Mouse (Mus musculus): Measurements from ENCODE around the gene Vps13d. TPM values are rescaled to one million over a fixed set of nuclear protein-coding genes. Genes with fewer than 3 reads are reported as not detected.

Gene Vps13d
- polyA plus RNA-seq, 1 experiment from 2014 or later, result 10.3 TPM

DNA sequence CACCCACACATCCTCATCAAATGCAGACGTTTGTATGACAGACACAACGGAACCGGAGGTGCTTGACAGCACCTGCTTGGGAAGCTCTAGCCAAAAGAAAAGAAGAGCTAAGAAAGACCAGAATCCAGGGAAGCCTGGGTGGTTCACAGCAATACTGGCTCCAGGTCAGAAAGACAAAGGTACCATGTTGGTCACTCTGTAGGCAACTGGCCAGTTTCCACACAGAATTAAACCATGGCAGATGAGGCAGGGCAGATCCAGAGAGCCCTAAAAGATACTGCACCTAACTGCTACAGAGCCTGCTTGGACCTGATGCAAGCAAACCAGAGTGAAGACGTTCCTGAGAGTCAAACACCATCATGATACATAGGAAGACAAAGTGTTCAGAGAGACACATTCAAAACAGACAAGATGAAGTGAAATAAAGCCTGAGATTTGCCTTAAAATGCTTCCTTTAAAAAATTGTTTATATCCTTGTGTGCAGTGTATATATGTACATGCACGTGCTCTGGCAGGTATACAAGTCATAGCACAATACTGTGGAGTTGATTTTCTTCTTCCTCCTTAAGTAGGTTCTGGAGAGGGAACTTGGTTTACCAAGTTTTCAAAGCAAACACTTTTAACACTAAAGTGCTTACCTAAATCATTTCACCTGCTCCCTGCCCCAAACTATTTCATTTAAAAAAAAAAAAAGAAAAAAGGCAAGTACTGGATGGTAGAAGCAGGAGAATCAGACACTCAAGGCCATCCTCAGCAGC lies 44.3 kb downstream of the Vps13d start:
- H3K4me2 ChIP-seq (replicated peaks; ENCODE audit: low read depth, low read length), result no peak overlapping the region
- H3K27me3 ChIP-seq (replicated peaks; ENCODE audit: insufficient read depth, low read length), result no peaks in the 10 kb centered on the region
- H3K4me1 ChIP-seq (ENCODE audit: insufficient read depth, low read depth, low read length), result peaks cover 2% of the 10 kb centered on the region; the same call in 1 of the 2 replicates
- H3K9me3 ChIP-seq (ENCODE audit: low read length), result no peaks in the 10 kb centered on the region
- TF ChIP-seq CTCF (IDR thresholded peaks at IDR 0.05) (no peak), EP300 (IDR thresholded peaks at IDR 0.05) (peak; percentile 65)
- no peak overlapping the region for H3K9ac ChIP-seq (replicated peaks; ENCODE audit: low read depth)
- no peak overlapping the region for H3K4me3 ChIP-seq (ENCODE audit: low read depth, low read length)
- peak; percentile 61; the same call in 1 of the 2 replicates for ATAC-seq
- H3K27ac ChIP-seq (ENCODE audit: low read length), result no peak overlapping the region
- WGBS, result 59% methylated on average over 5 of the region's 5 CpGs
- peak; percentile 67 for DNase-seq (ENCODE audit: low spot score)
- H3K36me3 ChIP-seq (ENCODE audit: insufficient read depth, low read length), result peaks cover 30% of the 10 kb centered on the region

- H3K4me2 ChIP-seq (replicated peaks; ENCODE audit: low read depth, low read length), result no peak overlapping the region
- H3K4me1 ChIP-seq (ENCODE audit: insufficient read depth, low read depth, low read length), result peaks cover 2% of the 10 kb centered on the region; the same call in 1 of the 2 replicates
- no peak overlapping the region for H3K27ac ChIP-seq (ENCODE audit: low read length)
- no peak overlapping the region for H3K4me3 ChIP-seq (ENCODE audit: low read depth, low read length)
- no peaks in the 10 kb centered on the region for H3K27me3 ChIP-seq (replicated peaks; ENCODE audit: insufficient read depth, low read length)
- no peak overlapping the region for H3K9ac ChIP-seq (replicated peaks; ENCODE audit: low read depth)
- DNase-seq (ENCODE audit: low spot score) (peak; percentile 47), ATAC-seq (peak; percentile 69)
- TF ChIP-seq EP300 (IDR thresholded peaks at IDR 0.05), result no peak
- no peak for TF ChIP-seq CTCF (IDR thresholded peaks at IDR 0.05)
- H3K9me3 ChIP-seq (ENCODE audit: low read length), result no peaks in the 10 kb centered on the region
- 49% methylated on average over 5 of the region's 5 CpGs for WGBS
- H3K36me3 ChIP-seq (ENCODE audit: insufficient read depth, low read length), result peaks cover 22% of the 10 kb centered on the region
Measured at GRCm38 (mm10) chr4:145147006-145147961, 47.5 kb downstream of the Vps13d start.

DNA sequence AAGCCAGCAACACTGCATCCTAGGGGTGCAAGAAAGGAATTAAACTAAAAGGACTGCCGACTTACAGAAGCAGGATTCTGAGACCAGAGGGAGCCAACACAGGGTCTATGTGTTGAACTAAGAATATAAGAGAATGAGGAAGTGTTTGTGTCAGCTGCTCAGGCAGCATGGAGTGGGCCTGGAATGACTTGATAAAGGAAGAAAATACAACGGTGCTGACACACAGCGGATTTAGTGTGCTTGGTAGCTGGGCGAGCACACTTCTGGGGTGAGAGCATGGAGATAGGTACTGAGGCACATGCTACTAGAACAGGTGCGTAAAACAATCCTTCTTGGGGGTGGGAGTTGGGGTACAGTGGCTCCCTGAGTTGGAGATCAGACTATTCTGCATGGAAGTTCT lies 51.3 kb downstream of the Vps13d start:
- peaks cover 45% of the 10 kb centered on the region for H3K36me3 ChIP-seq (ENCODE audit: insufficient read depth, low read length)
- no peak overlapping the region for H3K9ac ChIP-seq (replicated peaks; ENCODE audit: low read depth)
- H3K27ac ChIP-seq (ENCODE audit: low read length), result no peak overlapping the region
- no peak for DNase-seq (ENCODE audit: low spot score)
- no peak for ATAC-seq
- no peak for TF ChIP-seq CTCF (IDR thresholded peaks at IDR 0.05)
- TF ChIP-seq EP300 (IDR thresholded peaks at IDR 0.05), result no peak
- no peaks in the 10 kb centered on the region for H3K4me1 ChIP-seq (ENCODE audit: insufficient read depth, low read depth, low read length)
- H3K27me3 ChIP-seq (replicated peaks; ENCODE audit: insufficient read depth, low read length), result no peaks in the 10 kb centered on the region
- WGBS, result 80% methylated on average over 5 of the region's 5 CpGs
- H3K4me3 ChIP-seq (ENCODE audit: low read depth, low read length), result no peak overlapping the region
- H3K9me3 ChIP-seq (ENCODE audit: low read length), result no peaks in the 10 kb centered on the region
- H3K4me2 ChIP-seq (replicated peaks; ENCODE audit: low read depth, low read length), result no peak overlapping the region

DNA sequence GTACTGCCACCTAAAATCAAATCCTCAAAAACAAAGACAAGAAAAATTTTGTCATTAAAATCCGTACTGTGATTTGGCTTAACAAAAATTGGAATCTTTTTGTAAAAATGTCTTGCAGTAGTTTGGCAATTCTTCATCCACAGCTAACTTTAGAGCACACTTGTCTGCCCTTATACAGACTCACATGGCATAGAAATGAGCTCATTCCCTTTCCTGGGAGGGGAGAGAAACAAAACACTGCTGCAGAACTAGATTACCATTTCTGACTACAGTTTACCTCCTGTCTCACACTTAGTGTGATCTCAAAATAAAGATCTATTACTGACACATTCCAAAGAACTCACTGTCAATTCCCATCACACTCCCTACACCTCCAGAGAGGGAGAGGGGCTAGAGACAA lies 58.1 kb downstream of the Vps13d start:
- TF ChIP-seq CTCF (IDR thresholded peaks at IDR 0.05), result no peak
- TF ChIP-seq EP300 (IDR thresholded peaks at IDR 0.05), result no peak
- Histone ChIP-seq H3K27me3 (replicated peaks; ENCODE audit: insufficient read depth, low read length) (no peaks in the 10 kb centered on the region), H3K4me2 (replicated peaks; ENCODE audit: low read depth, low read length) (no peak overlapping the region), H3K27ac (ENCODE audit: low read length) (no peak overlapping the region), H3K4me1 (ENCODE audit: insufficient read depth, low read depth, low read length) (no peaks in the 10 kb centered on the region), H3K36me3 (ENCODE audit: insufficient read depth, low read length) (peaks cover 64% of the 10 kb centered on the region), H3K4me3 (ENCODE audit: low read depth, low read length) (no peak overlapping the region), H3K9me3 (ENCODE audit: low read length) (no peaks in the 10 kb centered on the region), H3K9ac (replicated peaks; ENCODE audit: low read depth) (no peak overlapping the region)
- no peak for DNase-seq (ENCODE audit: low spot score)
- 83% methylated on average over 1 of the region's 1 CpGs for WGBS
- ATAC-seq, result no peak

GRCm38 (mm10) chr4:145135473-145135872 lies 59.3 kb downstream of the Vps13d start:
- Histone ChIP-seq H3K27ac (ENCODE audit: low read length) (no peak overlapping the region), H3K4me1 (ENCODE audit: insufficient read depth, low read depth, low read length) (no peaks in the 10 kb centered on the region; the same call in 1 of the 2 replicates), H3K9ac (replicated peaks; ENCODE audit: low read depth) (no peak overlapping the region), H3K9me3 (ENCODE audit: low read length) (no peaks in the 10 kb centered on the region), H3K27me3 (replicated peaks; ENCODE audit: insufficient read depth, low read length) (no peaks in the 10 kb centered on the region), H3K36me3 (ENCODE audit: insufficient read depth, low read length) (peaks cover 56% of the 10 kb centered on the region), H3K4me2 (replicated peaks; ENCODE audit: low read depth, low read length) (no peak overlapping the region), H3K4me3 (ENCODE audit: low read depth, low read length) (no peak overlapping the region)
- no peak for TF ChIP-seq CTCF (IDR thresholded peaks at IDR 0.05)
- TF ChIP-seq EP300 (IDR thresholded peaks at IDR 0.05), result no peak
- ATAC-seq (no peak), DNase-seq (ENCODE audit: low spot score) (no peak)
- 64% methylated on average over 4 of the region's 4 CpGs for WGBS

GRCm38 (mm10) chr4:145130772-145131171 lies 64.0 kb downstream of the Vps13d start:
- Histone ChIP-seq H3K36me3 (ENCODE audit: insufficient read depth, low read length) (peaks cover 43% of the 10 kb centered on the region), H3K27me3 (replicated peaks; ENCODE audit: insufficient read depth, low read length) (no peaks in the 10 kb centered on the region), H3K4me3 (ENCODE audit: low read depth, low read length) (no peak overlapping the region), H3K9ac (replicated peaks; ENCODE audit: low read depth) (no peak overlapping the region), H3K4me2 (replicated peaks; ENCODE audit: low read depth, low read length) (no peak overlapping the region), H3K9me3 (ENCODE audit: low read length) (no peaks in the 10 kb centered on the region), H3K4me1 (ENCODE audit: insufficient read depth, low read depth, low read length) (no peaks in the 10 kb centered on the region; the same call in 1 of the 2 replicates), H3K27ac (ENCODE audit: low read length) (peak overlapping the region; percentile 2; the same call in 1 of the 2 replicates)
- 95% methylated on average over 1 of the region's 1 CpGs for WGBS
- peak; percentile 43 for ATAC-seq
- DNase-seq (ENCODE audit: low spot score), result no peak
- TF ChIP-seq EP300 (IDR thresholded peaks at IDR 0.05) (no peak), CTCF (IDR thresholded peaks at IDR 0.05) (no peak)
